Mouse (Mus musculus): ENCODE data around the gene Nnmt.

DNA sequence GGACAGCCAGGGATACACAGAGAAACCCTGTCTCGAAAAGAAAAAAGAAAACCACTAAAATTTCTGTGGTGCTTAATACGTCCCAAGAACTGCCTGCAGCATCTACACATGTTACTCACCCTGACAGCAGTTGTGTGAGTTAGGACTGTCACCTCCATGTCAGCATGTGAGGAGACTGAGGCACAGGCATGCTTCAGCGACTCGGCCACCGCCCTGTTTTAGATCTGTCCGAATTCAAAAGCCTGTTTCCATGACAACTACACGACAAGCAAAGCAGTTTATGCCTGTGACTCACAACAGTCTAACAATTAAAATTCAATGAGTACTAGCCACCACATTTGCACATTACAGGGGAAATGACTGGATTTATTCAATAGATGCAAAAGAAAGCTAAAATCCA lies 2.5 kb upstream of the Nnmt start:
- TF ChIP-seq CTCF (IDR thresholded peaks at IDR 0.05; ENCODE audit: control insufficient read depth, insufficient read depth, insufficient replicate concordance, low read depth, low read length) = no peak
- TF ChIP-seq POLR2A (IDR thresholded peaks at IDR 0.05; ENCODE audit: control insufficient read depth, low read depth, low read length) = no peak

All from testis, adult 2 months (tissue).